Mouse (Mus musculus): ENCODE data around the gene Wnt3a. TPM values are rescaled to one million over a fixed set of nuclear protein-coding genes. Genes with fewer than 3 reads are reported as not detected.

The Wnt3a gene
- total and polyA plus RNA-seq, 3 experiments: not detected

GRCm38 (mm10) chr11:59228122-59228953 lies 62.2 kb downstream of the Wnt3a start, which contains the start of gene Arf1 (continued):
- TF ChIP-seq POLR2AphosphoS2 (IDR thresholded peaks at IDR 0.05; ENCODE audit: low read length) (peak; percentile 96), ZC3H11A (IDR thresholded peaks at IDR 0.05; ENCODE audit: low read depth, low read length) (peak; percentile 8; the same call in 1 of the 2 replicates), EP300 (IDR thresholded peaks at IDR 0.05; ENCODE audit: low read depth in 1 of 2, low read length in 2 of 2) (peak in 1 of 2 experiments; percentile 51; a peak in 2 of 4 replicates), E2F4 (IDR thresholded peaks at IDR 0.05; ENCODE audit: borderline replicate concordance, low read depth, low read length) (peak; percentile 68; the same call in 1 of the 2 replicates)

- TF ChIP-seq GABPA (IDR thresholded peaks at IDR 0.05; ENCODE audit: low read depth, low read length) (no peak), MYC (IDR thresholded peaks at IDR 0.05; ENCODE audit: low read depth, low read length) (peak; percentile 10; the same call in 1 of the 2 replicates)
- H3K4me1 ChIP-seq (ENCODE audit: control insufficient read depth in 1 of 2, insufficient read depth in 2 of 2, low read length in 2 of 2): peaks cover 28 to 44% of the 10 kb centered on the region in 2 experiments
Observed at GRCm38 (mm10) chr11:59227604-59228121, 62.9 kb downstream of the Wnt3a start.

GRCm38 (mm10) chr11:59226787-59227603 lies 63.6 kb downstream of the Wnt3a start:
- peak overlapping the region; percentile 70 for H3K27ac ChIP-seq (ENCODE audit: control insufficient read depth, low read depth, low read length)
- H3K27me3 ChIP-seq (ENCODE audit: control insufficient read depth in 1 of 2, insufficient read depth in 2 of 2, low read length in 2 of 2): no peaks in the 10 kb centered on the region
- no peak for TF ChIP-seq MXI1 (IDR thresholded peaks at IDR 0.05; ENCODE audit: low read depth, low read length)
- TF ChIP-seq CHD1 (IDR thresholded peaks at IDR 0.05; ENCODE audit: low read depth, low read length): 0 out of 2 replicates have a peak, but pooled peaks have one; percentile 9
- TF ChIP-seq TBP (IDR thresholded peaks at IDR 0.05; ENCODE audit: low read depth, low read length): no peak
- TF ChIP-seq TCF12 (IDR thresholded peaks at IDR 0.05; ENCODE audit: low read depth, low read length): no peak
- TF ChIP-seq RCOR1 (IDR thresholded peaks at IDR 0.05; ENCODE audit: low read depth, low read length): no peak
- TF ChIP-seq GATA1 (IDR thresholded peaks at IDR 0.05; ENCODE audit: low read depth, low read length): no peak
- no peak for TF ChIP-seq KAT2A (conservative IDR thresholded peaks at IDR 0.05; ENCODE audit: low read depth, low read length)
- no peak for TF ChIP-seq BHLHE40 (IDR thresholded peaks at IDR 0.05; ENCODE audit: borderline replicate concordance, low read depth, low read length)
- TF ChIP-seq ETS1 (IDR thresholded peaks at IDR 0.05; ENCODE audit: low read depth, low read length): no peak
- 0 out of 2 replicates have a peak, but pooled peaks have one; percentile 18 for TF ChIP-seq MYC (IDR thresholded peaks at IDR 0.05; ENCODE audit: low read depth, low read length)
- no peak for TF ChIP-seq MAX (IDR thresholded peaks at IDR 0.05; ENCODE audit: low read length)
- no peak for TF ChIP-seq JUND (IDR thresholded peaks at IDR 0.05; ENCODE audit: low read depth, low read length)
- no peak for TF ChIP-seq POLR2AphosphoS2 (IDR thresholded peaks at IDR 0.05; ENCODE audit: low read length)
- TF ChIP-seq POLR2A (IDR thresholded peaks at IDR 0.05; ENCODE audit: control insufficient read depth in 1 of 2, insufficient read depth in 1 of 2, low read depth in 1 of 2, low read length in 2 of 2, poor library complexity in 1 of 2): no peak
- no peak for TF ChIP-seq E2F4 (IDR thresholded peaks at IDR 0.05; ENCODE audit: borderline replicate concordance, low read depth, low read length)
- 0 out of 2 replicates have a peak, but pooled peaks have one; percentile 3 for TF ChIP-seq NRF1 (IDR thresholded peaks at IDR 0.05; ENCODE audit: insufficient read depth, low read depth, low read length, poor library complexity, severe bottlenecking)
- no peak for TF ChIP-seq MAZ (IDR thresholded peaks at IDR 0.05; ENCODE audit: low read depth, low read length)
- no peak for TF ChIP-seq ZKSCAN1 (IDR thresholded peaks at IDR 0.05; ENCODE audit: low read depth, low read length)
- TF ChIP-seq TAL1 (IDR thresholded peaks at IDR 0.05; ENCODE audit: low read length): no peak
- peaks cover 63% of the 10 kb centered on the region for H3K79me2 ChIP-seq (ENCODE audit: control insufficient read depth, insufficient read depth, low read length, poor library complexity)
- peaks cover 30 to 49% of the 10 kb centered on the region in 2 experiments for H3K4me1 ChIP-seq (ENCODE audit: control insufficient read depth in 1 of 2, insufficient read depth in 2 of 2, low read length in 2 of 2)
- H3K9ac ChIP-seq (ENCODE audit: control insufficient read depth, low read depth, low read length, poor library complexity, severe bottlenecking): peak overlapping the region; percentile 93
- H3K4me3 ChIP-seq (ENCODE audit: control insufficient read depth in 1 of 2, insufficient read depth in 1 of 2, low read depth in 2 of 2, low read length in 2 of 2): peak overlapping the region; percentile 88 to 95
- peaks cover 9 to 61% of the 10 kb centered on the region in 2 experiments; a peak in 3 of 4 replicates for H3K36me3 ChIP-seq (ENCODE audit: control insufficient read depth in 1 of 2, insufficient read depth in 2 of 2, low read length in 2 of 2)
- H3K9me3 ChIP-seq (replicated peaks; ENCODE audit: insufficient read depth, low read length): no peaks in the 10 kb centered on the region
- peak; percentile 38 for DNase-seq (ENCODE audit: low read depth, low spot score)

More at GRCm38 (mm10) chr11:59227604-59228121, 62.9 kb downstream of the Wnt3a start:
- Histone ChIP-seq H3K36me3 (ENCODE audit: control insufficient read depth in 1 of 2, insufficient read depth in 2 of 2, low read length in 2 of 2) (peaks cover 9 to 56% of the 10 kb centered on the region in 2 experiments; a peak in 3 of 4 replicates), H3K9ac (ENCODE audit: control insufficient read depth, low read depth, low read length, poor library complexity, severe bottlenecking) (peak overlapping the region; percentile 93), H3K79me2 (ENCODE audit: control insufficient read depth, insufficient read depth, low read length, poor library complexity) (peaks cover 57% of the 10 kb centered on the region), H3K9me3 (replicated peaks; ENCODE audit: insufficient read depth, low read length) (no peaks in the 10 kb centered on the region), H3K4me3 (ENCODE audit: control insufficient read depth in 1 of 2, insufficient read depth in 1 of 2, low read depth in 2 of 2, low read length in 2 of 2) (peak overlapping the region; percentile 88 to 95), H3K27ac (ENCODE audit: control insufficient read depth, low read depth, low read length) (peak overlapping the region; percentile 70), H3K27me3 (ENCODE audit: control insufficient read depth in 1 of 2, insufficient read depth in 2 of 2, low read length in 2 of 2) (no peaks in the 10 kb centered on the region)
- peak; percentile 34 for DNase-seq (ENCODE audit: low read depth, low spot score)

Data from MEL (cell line).